Mouse (Mus musculus): Measurements from ENCODE around the gene Ncoa4.

- TF ChIP-seq POLR2A (IDR thresholded peaks at IDR 0.05; ENCODE audit: low read depth, low read length) (no peak), CTCF (IDR thresholded peaks at IDR 0.05; ENCODE audit: borderline replicate concordance, insufficient read depth, low read length) (no peak)
Observed at GRCm38 (mm10) chr14:32191926-32192325, 32.3 kb downstream of the Ncoa4 start.

All from embryonic fibroblast, embryonic 13.5 days (primary cell).